Mouse (Mus musculus): ENCODE measurements around the gene Ntn1.

DNA sequence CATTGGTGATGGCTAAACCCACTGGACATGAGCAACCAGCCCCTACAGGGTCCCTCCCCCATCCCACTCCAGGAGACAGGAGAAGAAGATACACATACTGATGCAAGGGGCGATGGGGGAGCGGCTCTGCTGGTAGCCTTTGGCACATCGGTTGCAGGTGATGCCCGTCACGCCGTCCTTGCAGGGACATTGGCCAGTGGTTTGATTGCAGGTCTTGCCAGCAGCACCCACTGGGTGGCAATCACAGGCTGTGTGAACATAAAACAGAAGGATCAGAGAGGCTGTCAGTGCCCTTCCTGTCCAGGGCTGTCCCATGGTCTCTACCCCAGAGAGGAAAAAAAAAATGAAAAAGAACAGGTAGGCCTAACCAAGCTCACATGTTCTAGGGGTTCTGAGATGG, 140.2 kb downstream of the Ntn1 start:
- TF ChIP-seq GATA1 (IDR thresholded peaks at IDR 0.05; ENCODE audit: low read length) (no peak), TAL1 (IDR thresholded peaks at IDR 0.05; ENCODE audit: low read length) (no peak)
